Mouse (Mus musculus) olfactory bulb, adult 2 months (tissue): ENCODE measurements around the gene Zfp62.

Experiments
- CTCF ChIP-seq: fragments of 200-500 bp; IDR thresholded peaks from 2 replicates; pipeline ENCODE4 v1.5.1; 2012; ENCODE audit warnings: low read depth, mild to moderate bottlenecking, low read length, moderate library complexity; ENCODE audit not compliant: insufficient read depth
- POLR2A ChIP-seq: fragments of 200-500 bp; IDR thresholded peaks from 2 replicates; pipeline ENCODE4 v1.6.1; 2012; ENCODE audit warnings: mild to moderate bottlenecking, low read depth, low read length, moderate library complexity; ENCODE audit not compliant: insufficient read depth

GRCm38 (mm10) chr11:49212577-49212976 is 9.5 kb downstream of the Zfp62 start:
- TF ChIP-seq CTCF (no peak), POLR2A (no peak)
